Mouse (Mus musculus) brain, embryonic 14.5 days (tissue): ENCODE results near the gene Men1.

ENCODE experiments used
- CTCF ChIP-seq: fragments of 200-500 bp; IDR thresholded peaks from 2 replicates; pipeline ENCODE4 v1.5.1; 2012; ENCODE audit warnings: inconsistent platforms, mild to moderate bottlenecking, moderate library complexity, borderline replicate concordance; ENCODE audit not compliant: insufficient read depth, insufficient read length; ENCODE audit errors: extremely low read depth
- POLR2A ChIP-seq: fragments of 200-500 bp; IDR thresholded peaks from 2 replicates; pipeline ENCODE4 v1.6.1; 2012; ENCODE audit warnings: mild to moderate bottlenecking, inconsistent platforms, borderline replicate concordance; ENCODE audit not compliant: poor library complexity, insufficient read depth, insufficient read length, severe bottlenecking; ENCODE audit errors: extremely low read depth

GRCm38 (mm10) chr19:6380411-6381166 is 45.8 kb downstream of the Men1 start:
- TF ChIP-seq POLR2A (no peak), CTCF (no peak)
